Mouse (Mus musculus) spleen, postnatal 36 days (tissue): Measurements from ENCODE around the gene Cdh23.
A peak's percentile ranks its signal among the peaks of the same experiment; 100 is the strongest.

Experiments
- DNase-seq, 2 experiments: peaks; one replicate each; pipeline ENCODE4 v3.0.0; 2022; ENCODE audit warnings: low spot score in 2 of 2, mixed read lengths in 1 of 2

Gene Cdh23

DNA sequence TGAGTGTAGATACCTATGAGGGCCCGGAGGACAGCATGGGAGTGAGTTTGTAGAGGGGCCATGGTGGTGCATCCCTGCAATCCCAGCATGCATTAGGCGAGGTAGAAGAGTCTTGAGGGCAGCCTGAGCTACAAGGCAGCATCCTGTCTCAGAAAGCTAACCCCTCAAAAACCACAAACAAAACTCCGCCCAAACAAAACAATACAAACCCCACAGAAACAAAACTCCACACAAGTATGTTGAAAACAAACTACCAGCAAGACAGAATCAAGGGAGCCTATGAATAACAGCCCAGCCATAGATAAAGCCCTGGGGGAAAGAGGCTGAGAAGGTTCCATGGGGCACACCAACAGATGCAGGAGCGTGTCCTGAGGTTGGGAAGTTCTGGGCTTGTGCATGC is 350.2 kb downstream of the Cdh23 start:
- DNase-seq: no peak

DNA sequence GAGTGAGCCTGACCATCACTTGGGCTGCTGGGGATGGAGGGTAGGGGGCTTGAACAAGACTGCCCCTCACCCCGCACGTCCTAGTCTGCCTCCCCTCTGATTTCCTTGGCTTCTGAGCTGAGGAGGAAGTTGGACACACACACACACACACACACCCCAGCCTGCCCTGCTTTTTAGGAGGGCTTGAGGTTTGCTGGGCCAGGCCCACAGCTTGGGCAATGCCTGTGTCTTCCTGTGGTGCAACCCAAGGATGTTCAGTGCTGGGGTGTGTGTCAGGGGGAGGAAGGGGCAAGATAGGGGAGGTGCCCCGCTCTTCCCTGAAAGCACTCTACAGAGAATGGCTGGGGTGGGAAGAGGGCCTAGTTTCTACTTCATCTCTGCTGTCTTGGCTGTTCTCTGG is 352.2 kb downstream of the Cdh23 start:
- DNase-seq: peak; percentile 27 to 48

DNA sequence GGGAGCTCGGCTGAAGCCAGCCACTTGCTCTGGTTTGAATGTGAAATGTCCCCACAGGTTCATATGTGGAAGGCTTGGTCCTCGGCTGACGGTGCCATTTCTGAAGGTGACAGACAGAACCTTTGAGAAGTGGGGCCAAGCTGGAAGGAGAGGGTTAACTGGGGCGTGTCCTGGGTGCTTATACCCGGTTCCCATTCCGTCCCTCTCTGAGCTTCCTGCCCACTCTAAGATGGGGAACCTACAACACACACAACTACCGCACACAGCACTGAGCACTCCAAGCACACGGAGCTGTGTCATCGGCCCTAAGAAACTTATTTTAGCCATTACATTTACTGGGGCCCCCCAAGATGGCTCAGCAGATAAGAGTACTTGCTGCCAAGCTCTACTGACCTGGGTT is 354.8 kb downstream of the Cdh23 start:
- no peak for DNase-seq

DNA sequence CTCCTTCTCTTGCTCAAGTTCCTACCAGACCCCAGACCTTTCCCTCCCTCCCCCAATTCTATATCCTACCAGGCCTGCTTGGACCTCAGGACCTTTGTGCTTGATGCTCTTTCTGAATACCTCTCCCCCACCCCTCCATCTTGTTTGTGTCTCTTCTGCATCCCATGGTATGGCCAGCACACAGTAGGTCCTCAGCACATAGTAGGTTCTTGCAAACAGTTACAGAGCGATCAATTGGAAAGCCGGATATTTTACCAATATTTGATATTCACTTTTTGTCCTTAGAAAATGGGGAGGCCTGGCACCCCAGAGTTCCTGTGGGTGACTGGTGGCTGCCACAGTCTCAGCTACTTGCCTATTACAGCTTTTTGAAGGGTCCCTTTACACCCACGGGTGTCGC is 361.3 kb downstream of the Cdh23 start:
- no peak for DNase-seq

DNA sequence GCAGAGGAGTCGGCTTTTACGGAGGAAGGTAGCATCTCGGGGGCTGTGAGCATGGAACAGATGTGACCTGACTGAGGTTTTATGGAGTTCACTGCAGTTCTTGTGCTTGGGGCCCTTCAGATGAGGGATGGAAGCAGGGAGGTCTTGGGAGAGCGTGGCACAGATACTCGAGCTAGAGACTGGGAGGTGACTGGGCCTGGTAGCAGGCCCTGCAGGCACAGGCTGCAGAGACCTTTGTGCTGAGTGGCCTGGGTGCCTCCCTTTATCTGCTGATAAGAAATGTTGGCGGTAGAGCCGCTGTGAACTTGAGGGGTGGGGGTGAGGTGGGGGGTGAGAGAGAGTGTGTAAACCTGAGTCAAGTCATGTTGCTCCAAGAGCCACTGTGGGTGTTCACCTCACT is 361.7 kb downstream of the Cdh23 start:
- no peak for DNase-seq

DNA sequence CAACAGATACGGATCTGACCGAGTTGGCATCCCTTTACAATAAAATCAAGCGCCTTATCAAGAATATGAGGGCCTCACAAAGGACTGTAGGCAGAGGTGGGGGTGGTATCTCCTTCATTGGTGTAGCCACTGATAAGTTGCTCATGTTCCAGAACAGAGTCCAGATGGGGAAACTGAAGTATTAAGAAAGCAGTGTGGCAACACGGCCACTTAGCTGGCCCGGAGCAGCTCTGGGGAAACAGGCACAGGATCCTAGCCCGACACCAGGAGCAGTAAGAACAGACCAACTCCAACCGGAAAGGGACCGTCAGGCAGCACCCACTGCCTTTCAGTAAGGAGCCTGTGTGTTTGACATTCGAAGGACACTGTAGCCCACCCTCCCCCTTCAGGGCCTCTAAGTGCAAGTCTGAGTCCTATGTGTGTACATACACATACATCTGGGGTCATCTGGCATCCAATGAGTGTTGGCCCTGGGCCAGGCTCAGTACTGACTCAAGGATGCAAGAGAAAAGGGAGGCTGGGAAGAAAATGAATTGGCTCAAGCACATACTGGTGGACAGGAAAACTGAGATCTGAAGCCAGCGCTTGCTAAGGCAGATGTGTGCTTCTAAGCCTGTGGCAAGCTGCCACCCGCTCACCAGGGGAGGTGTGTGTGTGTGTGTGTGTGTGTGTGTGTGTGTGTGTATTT is 367.2 kb downstream of the Cdh23 start:
- no peak for DNase-seq

DNA sequence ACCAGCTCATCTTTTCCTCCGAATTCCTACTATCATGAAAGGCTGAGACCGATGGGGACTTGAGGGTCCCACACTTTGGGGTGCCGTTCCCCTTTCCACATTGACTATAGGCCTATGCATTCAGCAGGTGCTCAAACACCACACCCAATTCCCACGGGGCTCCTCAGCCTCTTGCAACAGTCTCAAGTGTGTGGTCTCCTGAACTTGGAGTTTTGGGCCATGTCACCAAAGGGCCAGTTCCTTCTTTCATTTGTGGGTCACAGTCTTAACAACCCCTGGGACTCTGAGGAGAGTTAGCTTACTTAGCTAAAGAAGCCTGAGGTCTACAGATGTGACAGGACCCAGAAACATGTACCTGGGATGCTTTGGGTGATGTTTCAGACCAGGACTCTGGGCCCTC is 380.1 kb downstream of the Cdh23 start:
- no peak for DNase-seq

DNA sequence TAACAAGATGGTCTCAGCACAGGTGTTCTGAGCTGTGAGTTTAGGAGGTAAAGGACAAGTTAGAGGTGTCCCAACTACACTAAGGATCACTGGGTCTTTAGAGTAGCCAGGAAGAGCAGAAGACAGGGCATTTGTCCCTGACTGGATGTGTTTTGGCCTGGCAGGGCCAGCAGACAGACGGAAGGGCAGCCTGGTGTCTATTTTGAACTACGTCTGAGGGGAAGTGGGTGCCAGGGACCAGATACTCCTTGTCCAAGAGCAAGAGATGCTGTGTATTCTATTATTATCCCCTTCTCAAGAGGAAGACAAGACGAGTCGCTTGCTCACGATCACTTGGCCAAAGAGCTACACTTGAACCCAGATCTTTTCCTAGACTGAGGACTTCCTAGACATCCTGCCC is 382.7 kb downstream of the Cdh23 start:
- no peak for DNase-seq

DNA sequence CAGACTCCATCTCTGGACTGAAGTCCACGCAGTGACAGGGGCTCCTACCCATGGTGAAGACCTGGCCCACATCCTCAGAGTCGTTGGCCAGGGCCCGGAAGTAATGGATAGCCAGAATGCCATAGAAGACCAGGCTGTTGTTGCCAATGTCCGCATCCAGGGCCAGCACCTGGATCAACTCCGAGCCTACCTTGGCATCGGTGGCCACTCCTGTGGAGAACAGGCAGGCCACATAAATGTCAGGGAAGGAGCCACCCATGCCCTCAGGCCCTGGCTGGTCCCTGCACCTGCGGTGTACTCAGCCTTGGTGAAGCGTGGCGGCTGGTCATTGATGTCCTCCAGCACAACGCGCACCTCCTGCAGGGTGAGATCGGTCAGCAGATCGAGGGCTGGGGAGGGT is 385.7 kb downstream of the Cdh23 start:
- no peak for DNase-seq

DNA sequence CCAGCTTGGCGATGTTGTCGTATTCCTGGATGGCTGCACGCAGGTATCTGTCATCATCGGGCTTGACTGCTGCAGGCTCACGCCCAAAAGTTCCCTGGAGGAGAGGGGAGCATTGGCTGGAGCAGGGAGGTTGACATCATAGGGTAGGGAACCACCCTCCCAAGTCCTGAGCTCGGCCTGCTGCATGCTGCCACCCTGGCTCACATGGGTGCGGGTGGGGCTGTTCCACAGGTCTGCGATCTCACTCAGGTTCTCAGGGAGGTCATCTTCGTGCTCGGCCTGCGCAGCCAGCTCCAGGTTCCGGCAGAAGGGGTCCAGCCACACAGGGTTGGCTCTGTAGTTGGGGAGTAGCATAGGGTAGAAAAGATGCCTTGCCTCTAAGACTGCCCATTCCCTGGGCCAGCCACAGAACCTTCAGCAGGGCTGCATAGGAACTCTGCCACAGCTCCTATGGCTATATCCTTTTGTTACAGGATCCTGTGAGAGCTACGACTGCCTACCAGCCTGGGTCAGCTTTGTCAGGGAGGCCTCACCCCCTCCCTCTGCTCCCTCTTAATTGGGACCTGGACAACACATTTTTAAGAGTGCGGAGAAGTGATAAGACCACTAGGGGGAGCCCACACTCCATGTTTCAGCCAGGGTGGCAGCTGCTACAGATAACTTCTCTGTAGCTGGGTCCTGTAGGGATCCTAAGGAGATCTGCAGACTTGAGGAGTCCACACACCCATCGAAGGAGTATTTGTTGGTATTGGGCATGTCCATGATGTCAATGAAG is 391.2 kb downstream of the Cdh23 start:
- peak; percentile 61 to 72 for DNase-seq

DNA sequence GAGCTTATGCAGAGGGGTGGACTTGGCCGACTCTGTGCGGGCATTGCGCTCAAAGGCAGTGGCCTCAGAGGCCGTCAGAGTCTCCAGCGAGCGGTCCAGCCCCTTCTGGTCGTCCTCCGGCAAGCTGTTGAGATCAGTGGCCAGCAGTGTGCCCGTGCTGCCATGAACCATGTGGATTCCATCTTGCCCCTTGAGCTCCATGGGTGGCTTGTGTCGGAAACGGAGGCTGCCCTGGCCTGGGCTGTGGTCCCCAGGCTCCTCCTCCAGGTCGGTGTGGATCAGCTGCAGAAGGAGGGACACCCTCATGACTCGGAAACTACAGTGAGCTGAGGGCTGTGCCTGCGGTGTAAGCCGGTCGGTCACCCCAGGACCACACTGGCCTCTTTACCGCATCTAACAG is 392.9 kb downstream of the Cdh23 start:
- no peak for DNase-seq

DNA sequence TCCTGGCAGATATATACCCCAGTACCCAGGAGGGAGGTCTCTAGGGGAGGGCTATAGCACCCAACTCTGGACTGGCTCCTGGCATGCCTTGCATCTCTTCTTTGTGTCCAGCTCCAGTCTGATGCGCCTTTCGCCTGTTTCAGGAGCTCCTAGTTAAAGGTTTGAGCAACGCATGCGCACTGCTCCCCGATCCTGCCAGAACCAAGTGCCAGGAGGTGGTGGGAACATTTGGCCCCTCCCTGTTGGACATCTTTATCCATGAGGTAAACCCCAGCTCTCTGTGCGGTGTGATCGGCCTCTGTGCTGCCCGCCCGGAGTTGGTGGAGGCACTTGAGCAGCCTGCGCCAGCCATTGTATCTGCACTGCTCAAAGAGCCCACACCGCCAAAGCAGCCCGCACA is 396.7 kb downstream of the Cdh23 start:
- DNase-seq: no peak

DNA sequence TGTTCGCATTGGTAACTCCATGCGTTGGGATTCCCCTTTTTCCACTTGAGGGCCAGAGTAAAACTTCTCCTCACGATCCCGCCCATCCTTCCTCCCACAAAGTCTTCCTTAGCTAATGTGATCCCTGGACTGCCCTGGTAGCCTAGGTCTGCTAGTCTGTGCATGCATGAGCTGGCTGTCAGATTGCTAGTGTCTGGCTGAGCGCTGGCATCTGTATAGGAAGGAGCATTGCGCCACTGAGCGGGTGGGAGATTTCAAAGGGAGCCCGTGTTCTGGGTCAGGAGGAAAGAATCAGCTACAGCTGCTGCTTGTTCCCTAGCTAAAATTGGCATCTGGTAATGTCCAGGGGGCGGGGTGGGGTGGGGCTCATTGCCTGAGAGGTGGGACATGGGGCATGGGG is 400.3 kb downstream of the Cdh23 start:
- no peak for DNase-seq

DNA sequence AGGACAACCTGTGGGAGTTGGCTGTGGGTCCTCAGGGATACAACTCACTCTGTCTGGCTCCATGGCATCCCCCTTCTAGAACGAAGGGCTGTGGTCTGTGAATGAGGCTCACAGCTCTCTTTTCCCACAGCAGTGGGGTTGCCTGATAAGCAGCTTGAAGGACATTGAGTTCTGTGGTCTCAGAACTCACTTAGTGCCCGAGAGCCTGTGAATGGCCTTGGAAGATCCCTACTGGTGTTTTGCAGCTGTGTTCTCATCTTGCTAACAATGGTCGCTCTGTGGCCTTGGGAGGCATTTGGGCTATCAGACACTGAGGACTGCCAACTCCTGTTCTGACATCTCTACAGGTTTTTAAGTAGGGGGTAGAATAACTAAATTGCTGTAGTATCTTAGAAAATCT is 400.9 kb downstream of the Cdh23 start:
- no peak for DNase-seq

DNA sequence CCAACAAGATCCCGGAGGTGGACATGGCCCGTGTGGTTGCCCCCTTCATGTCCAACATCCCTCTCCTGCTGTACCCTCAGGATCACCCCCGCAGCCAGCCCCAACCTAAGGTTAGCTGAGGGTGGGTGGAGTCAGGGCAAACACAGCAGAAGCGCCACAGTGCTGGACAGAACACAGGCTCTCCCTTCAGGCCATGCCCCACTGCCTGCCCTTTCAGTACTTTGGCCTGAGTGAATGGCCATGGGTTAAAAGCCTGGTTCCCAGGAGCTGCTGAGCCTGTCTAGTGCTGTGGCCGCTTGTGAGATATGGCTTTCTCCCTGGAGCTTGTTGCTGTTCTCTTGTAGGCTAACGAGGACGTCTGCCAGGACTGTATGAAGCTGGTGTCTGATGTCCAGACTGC is 401.7 kb downstream of the Cdh23 start:
- DNase-seq: no peak

DNA sequence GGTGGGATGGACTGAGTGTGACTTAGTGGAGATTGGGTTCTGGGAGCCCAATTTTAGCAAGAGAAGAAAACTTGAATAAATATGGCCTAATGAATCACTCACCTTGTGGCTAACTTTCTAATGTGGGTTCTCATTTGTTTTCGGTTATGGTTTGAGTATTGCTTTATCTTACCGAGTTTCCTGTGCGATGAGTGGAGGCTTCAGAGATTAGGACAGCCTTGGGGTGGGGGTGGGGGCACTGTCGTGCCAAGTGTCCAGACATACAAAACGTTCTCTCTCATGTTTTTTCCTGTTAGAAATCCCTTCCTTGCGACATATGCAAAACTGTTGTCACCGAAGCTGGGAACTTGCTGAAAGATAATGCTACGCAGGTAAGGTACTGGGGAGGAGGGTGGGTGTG is 404.1 kb downstream of the Cdh23 start:
- no peak for DNase-seq

DNA sequence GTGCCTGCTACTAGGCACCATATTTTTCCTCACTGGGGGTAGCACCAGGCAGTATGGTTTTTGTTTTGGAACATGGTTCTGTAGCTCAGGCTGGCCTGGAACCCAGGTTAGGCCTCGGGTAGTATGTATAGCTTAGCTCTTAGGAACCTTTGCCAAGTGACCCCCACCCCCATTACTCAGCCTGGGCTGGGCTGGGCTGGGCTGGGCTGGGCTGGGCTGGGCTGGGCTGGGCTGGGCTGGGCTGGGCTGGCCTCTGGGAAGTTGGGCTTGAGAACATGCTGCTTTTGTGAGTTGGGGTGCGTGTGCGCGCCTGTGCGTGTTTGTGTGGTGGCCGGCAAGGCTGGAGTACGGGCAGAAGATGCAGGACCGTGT is 405.6 kb downstream of the Cdh23 start:
- no peak for DNase-seq

DNA sequence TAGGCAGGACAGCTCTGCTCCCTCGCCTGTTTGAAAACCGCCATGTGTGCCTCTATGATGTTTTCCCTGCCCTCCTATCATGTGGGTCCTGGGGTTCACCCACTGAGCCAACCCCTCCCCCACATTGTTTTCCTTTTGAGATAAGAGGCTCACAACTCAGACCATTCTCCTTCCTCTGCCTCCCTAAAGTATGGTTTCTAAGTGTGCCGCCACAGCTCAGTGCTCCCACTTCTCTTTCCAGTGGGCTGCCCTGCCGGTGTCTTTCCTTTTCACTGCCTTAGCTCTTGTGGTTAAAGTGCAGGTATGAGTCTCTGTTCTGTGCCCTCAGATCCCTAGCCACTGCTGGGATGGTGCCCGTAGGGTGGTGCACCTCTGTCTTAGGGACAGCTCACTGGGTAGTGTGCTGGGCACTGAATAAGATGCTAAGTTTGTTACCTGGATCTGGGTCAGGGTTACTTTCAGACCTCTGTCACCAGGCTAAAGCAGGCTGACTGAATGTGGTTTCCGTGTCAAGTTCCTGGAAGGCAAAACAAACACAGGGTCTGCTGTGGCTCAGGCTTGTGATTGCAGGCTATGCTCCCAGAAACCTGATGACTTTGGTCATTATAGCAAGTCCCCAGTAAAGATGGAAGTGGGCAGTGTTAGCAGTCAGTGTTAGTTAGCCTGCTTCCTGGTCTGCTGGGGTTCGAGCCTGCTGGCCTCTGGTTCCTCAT is 406.1 kb downstream of the Cdh23 start:
- DNase-seq: peak; percentile 64 to 71

DNA sequence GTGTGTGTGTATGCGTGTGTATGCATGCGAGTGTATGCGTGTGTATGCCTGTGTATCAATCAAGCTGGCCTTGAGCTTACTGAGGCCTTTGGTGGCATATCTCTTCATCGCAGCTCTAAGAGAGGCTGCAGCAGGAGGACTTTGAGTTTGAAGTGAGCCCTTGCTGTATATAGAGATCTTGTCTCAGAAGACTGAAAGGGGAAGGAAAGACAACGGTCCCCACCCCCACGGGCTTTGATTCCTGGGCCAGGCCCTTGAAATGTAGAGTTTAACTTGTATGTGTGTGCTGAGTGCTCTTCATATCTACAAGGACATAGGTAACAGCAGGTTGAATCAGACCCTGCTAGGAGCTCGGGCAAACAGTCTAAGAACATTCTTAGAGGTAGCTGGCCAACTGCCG is 407.1 kb downstream of the Cdh23 start:
- DNase-seq: peak; percentile 76 to 77

DNA sequence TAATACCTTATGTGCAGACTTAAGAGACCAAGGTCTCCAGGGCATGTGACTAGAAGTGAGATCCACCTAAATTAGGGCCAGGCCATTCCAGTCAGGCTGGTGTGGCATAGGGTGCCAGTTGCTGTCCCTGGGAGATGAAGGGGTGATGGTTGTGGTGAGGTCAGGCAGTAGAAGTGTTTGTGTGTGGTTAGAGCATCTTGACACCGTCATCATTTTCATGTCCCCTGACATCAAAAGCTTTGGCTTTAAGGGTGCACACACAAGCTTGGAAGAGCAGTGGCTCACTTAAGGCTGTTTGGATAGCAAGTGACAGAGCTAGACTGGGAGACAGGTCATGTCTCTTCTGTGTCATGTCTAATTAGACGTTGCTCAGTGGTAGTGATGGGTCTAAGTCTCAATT is 408.6 kb downstream of the Cdh23 start:
- no peak for DNase-seq

DNA sequence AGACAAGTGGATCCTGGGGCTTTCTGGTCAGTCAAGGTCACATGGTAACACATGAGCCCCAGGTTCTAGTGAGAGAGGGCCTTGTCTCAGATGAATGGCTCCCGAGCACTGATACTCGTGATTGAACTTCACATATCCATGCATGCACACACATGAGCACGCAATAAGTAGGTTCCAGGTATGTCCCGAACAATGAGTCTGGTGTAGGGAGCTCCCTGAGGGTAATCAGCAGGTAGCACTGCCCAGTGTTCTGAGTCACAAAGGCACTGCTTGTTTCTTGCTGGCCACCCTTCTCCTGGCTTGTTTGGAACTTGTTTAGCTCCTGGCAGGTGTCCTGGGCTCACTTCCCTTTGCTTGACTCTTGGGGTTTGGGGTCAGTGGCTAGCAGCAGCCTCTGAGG is 409.1 kb downstream of the Cdh23 start:
- DNase-seq: peak in 1 of 2 experiments; percentile 42

DNA sequence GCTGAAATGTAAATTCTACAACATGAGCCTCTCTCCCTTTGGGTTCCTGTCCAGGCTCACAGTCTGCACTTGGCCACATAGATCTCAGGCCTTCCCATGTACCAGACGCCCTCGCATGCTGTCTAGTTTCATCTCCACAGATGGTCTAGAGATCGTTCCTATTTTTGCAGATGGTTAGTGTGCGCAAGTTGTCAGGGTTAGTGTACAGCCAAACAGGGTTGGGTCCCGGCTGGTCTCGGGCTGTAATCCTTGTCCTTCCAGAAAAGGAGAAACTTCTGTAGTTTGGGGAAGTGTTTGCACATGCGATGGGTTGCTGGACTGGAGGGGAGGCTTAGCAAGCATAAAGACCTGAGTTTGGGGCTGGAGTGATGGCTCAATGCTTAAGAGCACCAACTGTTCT is 409.7 kb downstream of the Cdh23 start:
- no peak for DNase-seq
